Mouse (Mus musculus): ENCODE data around the gene Serpini1. TPM values are rescaled to one million over a fixed set of nuclear protein-coding genes. Genes with fewer than 3 reads are reported as not detected.

Serpini1 gene
- total RNA-seq, 2 experiments from 2014 or later: 3.2 to 4.7 TPM

Other genes starting within 250 kb of the Serpini1 start
- gene Wdr49, start 75.4 kb upstream of the Serpini1 start, total RNA-seq (2021): not detected
- gene Pdcd10, start 691 bp upstream of the Serpini1 start, total RNA-seq (2021): 10 to 100 TPM; 23.5 to 24.8 TPM
- gene Gm29133, start 190.7 kb downstream of the Serpini1 start, total RNA-seq (2021): not detected

Measured in heart, postnatal 25 days (tissue).